Mouse (Mus musculus): Measurements from ENCODE around the gene Srgn.

DNA sequence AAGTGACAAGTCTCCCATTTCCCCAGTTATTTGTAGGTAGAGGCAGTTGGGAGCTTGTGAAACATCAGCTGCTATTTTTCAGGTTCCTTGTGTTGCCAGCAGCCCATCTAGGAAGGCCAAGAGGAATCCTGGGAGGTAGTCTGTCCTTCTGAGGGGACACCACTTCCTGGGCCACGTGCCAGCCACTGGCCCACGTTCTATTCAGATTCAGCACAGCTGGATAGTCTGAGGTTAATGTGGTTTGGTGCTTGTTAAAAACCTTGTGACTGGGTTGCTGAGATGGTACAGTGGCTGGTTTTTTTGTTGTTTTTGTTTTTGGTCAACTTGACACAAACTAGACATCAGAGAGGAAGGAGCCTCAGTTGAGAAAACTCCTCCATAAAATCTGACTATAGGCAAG is 5.6 kb upstream of the Srgn start:
- no peak for TF ChIP-seq GATA1 (IDR thresholded peaks at IDR 0.05; ENCODE audit: low read length)
- TF ChIP-seq TAL1 (IDR thresholded peaks at IDR 0.05; ENCODE audit: low read length), result no peak

Data from erythroblast, embryonic 14.5 days (primary cell).